Mouse (Mus musculus) lung, postnatal 0 days (tissue): Measurements from ENCODE around the gene Lamtor2. TPM values are rescaled to one million over a fixed set of nuclear protein-coding genes. Genes with fewer than 3 reads are reported as not detected.

Experiments
- ATAC-seq: fragments of 200-750 bp; cut with Nextera tagmentation; 2 replicates; pipeline ENCODE4 v1.8.0; 2017; ENCODE audit warnings: moderate library complexity
- DNase-seq: peaks from one replicate; pipeline ENCODE4 v3.0.0-alpha.2; 2016; ENCODE audit warnings: low spot score
- H3K27ac ChIP-seq: fragments of 300-500 bp; sonication (generic); 2 replicates; pipeline ENCODE4 v1.5.1; 2014; ENCODE audit warnings: antibody characterized with exemption, mild to moderate bottlenecking, low read length, mixed read lengths
- H3K27me3 ChIP-seq: fragments of 300-500 bp; sonication (generic); replicated peaks from 2 replicates; pipeline ENCODE4 v1.6.1; 2014; ENCODE audit warnings: low read length, mixed read lengths; ENCODE audit not compliant: insufficient read depth
- H3K36me3 ChIP-seq: fragments of 300-500 bp; sonication (generic); 2 replicates; pipeline ENCODE4 v1.6.1; 2014; ENCODE audit warnings: low read length, mixed read lengths; ENCODE audit not compliant: insufficient read depth
- H3K4me1 ChIP-seq: fragments of 300-500 bp; sonication (generic); 2 replicates; pipeline ENCODE4 v1.6.1; 2014; ENCODE audit warnings: antibody characterized with exemption, low read depth, low read length, mixed read lengths; ENCODE audit not compliant: insufficient read depth
- H3K4me2 ChIP-seq: fragments of 300-500 bp; sonication (generic); replicated peaks from 2 replicates; pipeline ENCODE4 v1.6.1; 2014; ENCODE audit warnings: low read depth, mild to moderate bottlenecking, low read length, moderate library complexity, mixed read lengths
- H3K4me3 ChIP-seq: fragments of 300-500 bp; sonication (generic); 2 replicates; pipeline ENCODE4 v1.5.1; 2014; ENCODE audit warnings: low read depth, low read length
- H3K9ac ChIP-seq: fragments of 300-500 bp; sonication (generic); replicated peaks from 2 replicates; pipeline ENCODE4 v1.6.1; 2014; ENCODE audit warnings: low read depth, mild to moderate bottlenecking
- H3K9me3 ChIP-seq: fragments of 300-500 bp; sonication (generic); 2 replicates; pipeline ENCODE4 v1.6.1; 2016; ENCODE audit warnings: low read length, mixed read lengths
- CTCF ChIP-seq: IDR thresholded peaks from 2 replicates; pipeline ENCODE4 v1.5.1; 2016; ENCODE audit warnings: antibody characterized with exemption, mild to moderate bottlenecking
- EP300 ChIP-seq: IDR thresholded peaks from 2 replicates; pipeline ENCODE4 v1.6.1; 2016; ENCODE audit warnings: antibody characterized with exemption, mild to moderate bottlenecking, control low read depth
- WGBS: fragments of 180-500 bp; shearing (Covaris S2); extraction: QIAGEN DNeasy Blood & Tissue Kit; methylation state at CpG from one replicate; pipeline ENCODE4 v1.1.7; 2014; 5-methylcytosine and 5-hydroxymethylcytosine counted together
- polyA plus RNA-seq: library from polyadenylated mRNA; unstranded; fragments of >200 nt; fragmentation: Nextera tagmentation; extraction: Ambion mirVana; gene quantifications from 2 replicates; pipeline ENCODE4 v1.2.1, GENCODE M21; 2015

Lamtor2 gene
- polyA plus RNA-seq, 1 experiment from 2014 or later = 138 TPM

- H3K4me1 ChIP-seq = peaks cover 15% of the 10 kb centered on the region; the same call in 1 of the 2 replicates
- no peak for TF ChIP-seq EP300
- TF ChIP-seq CTCF = peak; percentile 6; the same call in 1 of the 2 replicates
Observed at GRCm38 (mm10) chr3:88536103-88536930, 16.6 kb downstream of the Lamtor2 start.

GRCm38 (mm10) chr3:88535527-88535926 lies 17.3 kb downstream of the Lamtor2 start:
- Histone ChIP-seq H3K27me3 (no peaks in the 10 kb centered on the region), H3K4me3 (no peak overlapping the region), H3K9ac (no peak overlapping the region), H3K9me3 (no peaks in the 10 kb centered on the region), H3K4me2 (no peak overlapping the region), H3K4me1 (peaks cover 15% of the 10 kb centered on the region; the same call in 1 of the 2 replicates), H3K27ac (no peak overlapping the region), H3K36me3 (no peaks in the 10 kb centered on the region)
- TF ChIP-seq EP300 (no peak), CTCF (no peak)
- ATAC-seq = no peak
- DNase-seq = no peak
- WGBS = 77% methylated on average over 4 of the region's 4 CpGs

More at GRCm38 (mm10) chr3:88536103-88536930, 16.6 kb downstream of the Lamtor2 start:
- H3K9me3 ChIP-seq = no peaks in the 10 kb centered on the region
- no peaks in the 10 kb centered on the region for H3K27me3 ChIP-seq
- DNase-seq (peak; percentile 92), ATAC-seq (peak; percentile 83)
- H3K4me3 ChIP-seq = peak overlapping the region; percentile 52
- no peaks in the 10 kb centered on the region for H3K36me3 ChIP-seq
- H3K27ac ChIP-seq = peak overlapping the region; percentile 61
- 6% methylated on average over 61 of the region's 64 CpGs for WGBS
- H3K4me2 ChIP-seq = peak overlapping the region; percentile 79
- H3K9ac ChIP-seq = peak overlapping the region; percentile 29

GRCm38 (mm10) chr3:88535005-88535404 lies 17.9 kb downstream of the Lamtor2 start:
- Histone ChIP-seq H3K4me1 (peaks cover 15% of the 10 kb centered on the region; the same call in 1 of the 2 replicates), H3K36me3 (no peaks in the 10 kb centered on the region), H3K9me3 (no peaks in the 10 kb centered on the region), H3K27me3 (no peaks in the 10 kb centered on the region), H3K4me2 (no peak overlapping the region), H3K9ac (no peak overlapping the region), H3K27ac (no peak overlapping the region), H3K4me3 (no peak overlapping the region)
- TF ChIP-seq EP300 (no peak), CTCF (no peak)
- 58% methylated on average over 3 of the region's 3 CpGs for WGBS
- no peak for DNase-seq
- ATAC-seq = no peak

- Histone ChIP-seq H3K27ac (no peak overlapping the region), H3K27me3 (no peaks in the 10 kb centered on the region), H3K9ac (no peak overlapping the region), H3K4me1 (peaks cover 22% of the 10 kb centered on the region; the same call in 1 of the 2 replicates), H3K36me3 (no peaks in the 10 kb centered on the region), H3K4me3 (peak overlapping the region; percentile 79; the same call in 1 of the 2 replicates), H3K4me2 (peak overlapping the region; percentile 98), H3K9me3 (no peaks in the 10 kb centered on the region)
- 2% methylated on average over 4 of the region's 5 CpGs for WGBS
- TF ChIP-seq EP300 (no peak), CTCF (no peak)
- DNase-seq = peak; percentile 4
- ATAC-seq = no peak
Observed at GRCm38 (mm10) chr3:88533706-88534105, 19.2 kb downstream of the Lamtor2 start.

- ATAC-seq (no peak), DNase-seq (peak; percentile 36)
- Histone ChIP-seq H3K27me3 (no peaks in the 10 kb centered on the region), H3K36me3 (no peaks in the 10 kb centered on the region), H3K9me3 (no peaks in the 10 kb centered on the region), H3K4me1 (peaks cover 22% of the 10 kb centered on the region; the same call in 1 of the 2 replicates), H3K27ac (no peak overlapping the region), H3K9ac (peak overlapping the region; percentile 65), H3K4me3 (peak overlapping the region; percentile 79), H3K4me2 (peak overlapping the region; percentile 98)
- TF ChIP-seq CTCF = no peak
- no peak for TF ChIP-seq EP300
- 1% methylated on average over 34 of the region's 40 CpGs for WGBS
Observed at GRCm38 (mm10) chr3:88532689-88533511, 20.0 kb downstream of the Lamtor2 start.

- no peaks in the 10 kb centered on the region for H3K9me3 ChIP-seq
- peak within 1 kb of the TSS; percentile 65 for H3K9ac ChIP-seq
- H3K27me3 ChIP-seq = no peaks in the 10 kb centered on the region
- WGBS = 2% methylated on average over 7 of the region's 31 CpGs
- TF ChIP-seq CTCF = no peak
- TF ChIP-seq EP300 = no peak
- peak within 1 kb of the TSS; percentile 79 for H3K27ac ChIP-seq
- peaks cover 22% of the 10 kb centered on the region; the same call in 1 of the 2 replicates for H3K4me1 ChIP-seq
- H3K4me2 ChIP-seq = peak within 1 kb of the TSS; percentile 98
- no peaks in the 10 kb centered on the region for H3K36me3 ChIP-seq
- ATAC-seq (no peak), DNase-seq (peak; percentile 10)
- peak within 1 kb of the TSS; percentile 79 for H3K4me3 ChIP-seq
Observed at GRCm38 (mm10) chr3:88532299-88532674, 20.6 kb downstream of the Lamtor2 start, which contains the start of gene Mex3a. Gene Mex3a (plus strand): TSS chr3:88532395.
